Mouse (Mus musculus) frontal cortex, postnatal 36 days (tissue): ENCODE data around the gene Tbl1x.

Experiments
- DNase-seq, 2 experiments: peaks; one replicate each; pipeline ENCODE4 v3.0.0; 2022; ENCODE audit warnings: low spot score in 2 of 2

The Tbl1x gene

DNA sequence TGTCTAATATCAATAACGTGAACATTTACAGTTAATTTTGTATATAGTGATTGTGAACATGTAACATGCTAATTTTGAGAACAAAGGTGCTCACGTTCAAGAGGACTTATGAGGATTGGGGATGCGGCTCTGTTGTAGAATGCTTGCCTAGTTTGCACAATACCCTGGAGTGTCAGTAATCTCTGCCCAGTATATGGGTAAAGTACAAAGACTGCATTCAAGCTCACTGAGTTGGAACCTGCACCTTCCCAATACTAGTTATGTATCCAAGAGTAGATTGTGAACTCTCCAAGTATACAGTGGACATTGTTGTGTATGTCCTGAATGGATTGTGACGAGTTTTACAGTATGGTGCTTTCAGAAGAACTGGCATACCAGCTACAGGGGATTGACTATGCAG, 33.7 kb downstream of the Tbl1x start:
- no peak for DNase-seq

- no peak for DNase-seq
Measured at GRCm38 (mm10) chrX:77545362-77546078, 34.7 kb downstream of the Tbl1x start.

GRCm38 (mm10) chrX:77546448-77546847, 35.6 kb downstream of the Tbl1x start:
- DNase-seq, result no peak

GRCm38 (mm10) chrX:77548951-77549350, 38.1 kb downstream of the Tbl1x start:
- DNase-seq, result no peak

DNA sequence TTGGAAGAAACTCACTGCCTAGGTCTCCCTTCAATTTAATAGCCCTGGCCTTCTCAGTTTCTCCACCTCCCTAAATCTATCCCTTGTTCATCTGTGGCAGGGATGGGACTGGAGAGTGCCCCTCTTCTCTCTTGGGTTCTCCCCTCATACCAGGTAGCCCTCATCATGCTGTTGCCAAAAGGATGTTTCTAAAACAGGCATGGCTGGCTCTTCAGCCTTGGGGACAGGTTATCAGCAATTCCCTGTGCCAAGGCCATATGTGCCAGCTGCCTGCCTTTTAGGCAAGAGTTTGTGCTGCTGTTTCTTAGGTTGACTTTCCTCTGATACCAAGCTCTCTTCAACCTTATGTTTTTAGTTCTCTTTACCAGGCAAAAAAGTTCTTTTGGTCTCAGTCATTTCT, 39.6 kb downstream of the Tbl1x start:
- no peak for DNase-seq

GRCm38 (mm10) chrX:77551306-77551705, 40.5 kb downstream of the Tbl1x start:
- DNase-seq, result no peak

DNA sequence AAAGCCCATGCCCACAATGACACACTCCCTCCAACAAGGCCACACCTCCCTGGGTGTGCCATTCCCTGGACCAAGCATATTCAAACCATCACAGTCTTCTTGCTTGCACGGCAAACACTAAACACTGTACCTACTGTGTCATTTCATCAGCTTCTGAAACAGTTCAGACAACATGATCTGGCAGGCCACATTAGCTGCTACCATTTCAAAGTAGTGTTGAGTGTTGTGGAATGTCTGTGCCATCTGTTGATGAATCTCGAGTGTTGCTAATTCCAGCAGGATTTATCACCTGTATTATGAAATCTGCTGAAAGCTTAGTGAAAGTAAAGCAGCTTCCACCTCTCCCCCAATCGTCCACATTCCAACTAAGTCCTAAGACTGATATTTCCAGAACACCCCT, 41.3 kb downstream of the Tbl1x start:
- no peak for DNase-seq

- no peak for DNase-seq
Measured at GRCm38 (mm10) chrX:77555985-77556384, 45.2 kb downstream of the Tbl1x start.

DNA sequence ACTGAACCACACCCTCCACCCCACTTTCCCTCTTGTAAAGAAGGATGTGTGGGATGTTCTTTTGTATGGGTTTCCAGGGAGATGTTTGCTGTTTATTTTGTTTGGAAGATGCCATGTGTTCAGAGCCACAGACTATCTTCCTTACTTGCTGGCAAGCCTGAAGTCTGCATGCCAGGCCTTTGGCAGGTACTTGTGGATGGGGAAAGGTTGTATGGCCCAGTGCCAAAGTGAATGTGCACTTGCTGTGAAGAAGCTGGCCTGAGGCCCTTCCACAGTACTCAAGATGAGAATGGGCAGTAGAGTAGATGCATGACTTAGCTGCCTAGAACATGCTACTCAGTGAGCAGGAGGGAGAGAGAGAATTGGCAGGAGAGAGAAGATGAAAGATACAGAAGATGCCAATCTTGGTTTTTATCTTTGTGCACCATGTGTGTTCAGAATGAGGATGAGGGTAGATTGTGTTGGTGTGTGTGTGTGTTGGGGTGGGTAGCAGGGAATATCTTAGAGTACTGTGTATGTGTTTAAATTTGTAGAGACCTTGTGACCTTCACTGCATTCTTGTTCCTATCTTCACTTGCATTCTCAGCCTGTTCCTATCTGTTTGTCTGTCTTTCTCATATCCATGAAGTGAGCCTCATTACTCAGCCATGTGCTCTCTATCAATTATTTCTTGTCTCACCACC, 48.5 kb downstream of the Tbl1x start:
- no peak for DNase-seq

DNA sequence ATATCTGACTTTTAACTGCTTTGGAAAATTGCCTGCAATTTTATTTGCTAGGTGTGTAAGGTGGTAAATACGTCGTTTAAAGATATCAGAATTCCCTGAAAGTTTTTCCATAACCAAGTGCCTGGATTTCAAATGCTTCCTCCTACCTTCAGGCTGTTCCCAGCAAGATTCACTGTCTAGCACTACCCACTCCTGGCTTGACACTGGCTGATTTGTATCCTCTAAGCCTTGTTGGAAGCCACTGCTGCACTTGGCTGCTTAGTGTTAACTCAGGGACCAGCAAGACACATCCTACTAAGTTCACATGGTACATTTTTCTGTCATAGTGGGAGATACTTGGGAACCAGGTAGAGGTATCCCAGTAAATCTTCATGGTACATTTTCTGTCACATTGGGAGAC, 52.8 kb downstream of the Tbl1x start:
- DNase-seq, result no peak

DNA sequence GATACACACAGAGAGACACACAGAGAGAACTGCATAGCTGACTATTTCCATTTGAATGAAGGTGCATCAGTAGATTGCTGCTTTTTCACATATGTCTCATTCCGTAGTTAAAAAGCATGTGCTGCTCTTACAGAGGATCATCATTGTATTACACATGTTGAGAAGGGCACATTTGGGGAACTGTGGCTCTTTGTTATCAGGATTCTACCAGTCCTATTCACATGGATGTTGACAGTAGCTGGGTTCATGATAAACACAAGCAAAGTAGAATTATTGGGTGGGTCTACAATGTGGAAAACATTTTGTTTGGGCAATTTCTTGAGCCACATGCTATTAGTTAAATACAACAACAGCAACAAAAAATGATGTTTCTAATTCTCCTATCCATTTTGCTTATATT, 55.9 kb downstream of the Tbl1x start:
- no peak for DNase-seq

- no peak for DNase-seq
Measured at GRCm38 (mm10) chrX:77568013-77568412, 57.2 kb downstream of the Tbl1x start.

DNA sequence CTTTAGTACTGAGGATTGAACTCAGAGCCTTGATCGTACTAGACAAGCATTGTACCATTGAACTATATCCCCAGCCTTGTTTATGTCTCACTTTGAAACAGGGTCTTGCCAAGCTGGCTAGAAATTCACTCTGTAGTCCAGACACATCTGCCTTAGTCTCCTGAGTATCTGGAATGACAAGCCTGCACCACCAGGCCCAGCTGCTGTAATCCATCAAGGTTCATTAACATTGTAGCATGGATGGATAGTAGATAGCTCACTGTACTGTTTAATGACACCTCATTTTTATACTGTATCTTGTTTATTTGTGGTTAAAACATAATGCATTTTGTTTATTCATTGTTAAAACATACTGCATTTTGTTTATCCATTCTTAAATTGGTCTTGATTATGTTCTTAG, 62.9 kb downstream of the Tbl1x start:
- DNase-seq, result no peak

DNA sequence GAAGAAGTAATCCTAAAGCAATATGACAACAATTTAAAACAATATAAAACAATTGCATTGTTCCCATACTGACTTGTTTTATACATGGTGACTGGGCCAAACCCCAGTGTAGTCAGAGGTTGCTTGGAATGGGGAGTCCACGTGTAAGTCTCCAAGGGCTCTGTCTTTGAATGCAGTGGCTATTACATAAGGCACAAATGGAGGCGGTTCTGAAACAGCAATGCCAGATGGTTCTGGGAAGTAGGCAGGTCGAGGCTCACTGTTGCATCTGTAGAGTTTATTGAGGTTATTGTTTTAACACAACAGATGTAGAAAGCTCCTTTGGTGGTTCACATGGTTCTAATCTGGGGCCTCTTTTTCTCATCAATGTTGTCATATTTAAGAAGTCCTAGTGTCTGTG, 66.3 kb downstream of the Tbl1x start:
- DNase-seq, result peak in 1 of 2 experiments; percentile 33

GRCm38 (mm10) chrX:77578172-77578571, 67.4 kb downstream of the Tbl1x start:
- DNase-seq, result no peak

DNA sequence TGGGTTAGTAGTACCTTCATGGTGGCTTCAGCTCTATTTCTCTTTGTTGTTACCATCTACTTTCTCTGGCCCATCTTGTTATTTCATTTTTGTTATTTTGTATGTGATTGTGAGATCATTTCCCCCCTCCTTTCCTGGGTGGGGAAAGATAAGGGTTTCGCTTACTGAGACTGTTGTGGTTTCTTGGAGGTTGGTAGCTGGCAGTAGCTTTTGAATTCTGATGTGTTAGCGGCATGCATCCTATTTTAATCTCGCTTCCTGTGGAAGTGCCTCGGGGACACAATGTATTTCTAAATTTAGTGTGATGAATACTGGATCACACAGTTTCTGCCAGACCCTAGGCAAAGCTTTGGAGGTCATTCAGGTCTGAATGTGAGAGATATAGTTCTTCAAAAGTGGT, 69.2 kb downstream of the Tbl1x start:
- no peak for DNase-seq

- no peak for DNase-seq
Measured at GRCm38 (mm10) chrX:77585974-77586373, 75.2 kb downstream of the Tbl1x start.

GRCm38 (mm10) chrX:77594670-77595224, 83.9 kb downstream of the Tbl1x start:
- DNase-seq, result no peak

- peak; percentile 40 to 55 for DNase-seq
Measured at GRCm38 (mm10) chrX:77597674-77598073, 86.9 kb downstream of the Tbl1x start.

DNA sequence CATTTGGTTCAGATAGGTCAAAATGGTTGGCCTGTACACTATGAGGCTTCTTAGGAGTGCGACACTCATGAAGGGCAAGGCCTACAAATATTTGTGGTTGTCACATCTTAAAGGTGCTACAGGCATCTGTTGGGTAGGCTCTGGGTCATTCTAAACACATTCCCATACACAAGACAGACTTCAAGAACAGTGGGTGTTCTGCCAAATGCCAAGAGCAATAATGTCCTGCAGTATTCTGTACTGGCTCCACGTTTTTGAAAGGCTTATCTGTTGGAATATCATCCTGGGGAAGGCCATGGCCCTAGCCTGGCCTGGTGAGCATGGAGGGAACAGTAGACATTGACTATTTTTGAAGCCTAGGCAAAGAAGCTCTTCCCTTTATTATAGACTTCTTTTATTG, 87.9 kb downstream of the Tbl1x start:
- DNase-seq, result no peak

- no peak for DNase-seq
Measured at GRCm38 (mm10) chrX:77603496-77604258, 92.9 kb downstream of the Tbl1x start.

GRCm38 (mm10) chrX:77607488-77607887, 96.7 kb downstream of the Tbl1x start:
- no peak for DNase-seq
